Mouse (Mus musculus): ENCODE measurements around the gene Unc13d. TPM values are rescaled to one million over a fixed set of nuclear protein-coding genes. Genes with fewer than 3 reads are reported as not detected.
"Not testable (repeated sequence)": the region's sequence is repeated elsewhere in the genome, so short reads cannot be mapped to it uniquely, and the experiment has no call there.

The Unc13d gene
- polyA plus RNA-seq, 1 experiment from 2014 or later = 1.2 TPM

- H3K4me3 ChIP-seq (replicated peaks) = no peak overlapping the region
- 76% methylated on average over 14 of the region's 14 CpGs for WGBS
Observed at GRCm38 (mm10) chr11:116098711-116099460, 21.1 kb upstream of the Unc13d start.

GRCm38 (mm10) chr11:116096213-116097108 lies 18.7 kb upstream of the Unc13d start:
- 90% methylated on average over 5 of the region's 5 CpGs for WGBS
- H3K4me1 ChIP-seq (replicated peaks) = no peaks in the 10 kb centered on the region
- H3K9me3 ChIP-seq = no peaks in the 10 kb centered on the region

More at GRCm38 (mm10) chr11:116098711-116099460, 21.1 kb upstream of the Unc13d start:
- no peaks in the 10 kb centered on the region for H3K36me3 ChIP-seq
- peaks cover 12% of the 10 kb centered on the region for H3K4me1 ChIP-seq (replicated peaks)
- no peak overlapping the region for H3K4me2 ChIP-seq (replicated peaks)
- ATAC-seq = no peak
- H3K9me3 ChIP-seq = no peaks in the 10 kb centered on the region
- H3K9ac ChIP-seq (replicated peaks) = no peak overlapping the region
- H3K27ac ChIP-seq = no peak overlapping the region
- H3K27me3 ChIP-seq = no peaks in the 10 kb centered on the region

GRCm38 (mm10) chr11:116095573-116095972 lies 17.8 kb upstream of the Unc13d start:
- no peak overlapping the region for H3K27ac ChIP-seq
- H3K4me2 ChIP-seq (replicated peaks) = no peak overlapping the region
- no peaks in the 10 kb centered on the region for H3K9me3 ChIP-seq
- H3K4me3 ChIP-seq (replicated peaks) = no peak overlapping the region
- no peaks in the 10 kb centered on the region for H3K36me3 ChIP-seq
- no peaks in the 10 kb centered on the region for H3K27me3 ChIP-seq
- no peaks in the 10 kb centered on the region for H3K4me1 ChIP-seq (replicated peaks)
- no peak for ATAC-seq
- H3K9ac ChIP-seq (replicated peaks) = no peak overlapping the region
- WGBS = 88% methylated on average over 3 of the region's 3 CpGs

More at GRCm38 (mm10) chr11:116096213-116097108, 18.7 kb upstream of the Unc13d start:
- H3K4me3 ChIP-seq (replicated peaks) = no peak overlapping the region
- H3K9ac ChIP-seq (replicated peaks) = no peak overlapping the region
- ATAC-seq = no peak
- no peaks in the 10 kb centered on the region for H3K36me3 ChIP-seq
- no peak overlapping the region for H3K27ac ChIP-seq
- no peaks in the 10 kb centered on the region for H3K27me3 ChIP-seq
- H3K4me2 ChIP-seq (replicated peaks) = no peak overlapping the region

DNA sequence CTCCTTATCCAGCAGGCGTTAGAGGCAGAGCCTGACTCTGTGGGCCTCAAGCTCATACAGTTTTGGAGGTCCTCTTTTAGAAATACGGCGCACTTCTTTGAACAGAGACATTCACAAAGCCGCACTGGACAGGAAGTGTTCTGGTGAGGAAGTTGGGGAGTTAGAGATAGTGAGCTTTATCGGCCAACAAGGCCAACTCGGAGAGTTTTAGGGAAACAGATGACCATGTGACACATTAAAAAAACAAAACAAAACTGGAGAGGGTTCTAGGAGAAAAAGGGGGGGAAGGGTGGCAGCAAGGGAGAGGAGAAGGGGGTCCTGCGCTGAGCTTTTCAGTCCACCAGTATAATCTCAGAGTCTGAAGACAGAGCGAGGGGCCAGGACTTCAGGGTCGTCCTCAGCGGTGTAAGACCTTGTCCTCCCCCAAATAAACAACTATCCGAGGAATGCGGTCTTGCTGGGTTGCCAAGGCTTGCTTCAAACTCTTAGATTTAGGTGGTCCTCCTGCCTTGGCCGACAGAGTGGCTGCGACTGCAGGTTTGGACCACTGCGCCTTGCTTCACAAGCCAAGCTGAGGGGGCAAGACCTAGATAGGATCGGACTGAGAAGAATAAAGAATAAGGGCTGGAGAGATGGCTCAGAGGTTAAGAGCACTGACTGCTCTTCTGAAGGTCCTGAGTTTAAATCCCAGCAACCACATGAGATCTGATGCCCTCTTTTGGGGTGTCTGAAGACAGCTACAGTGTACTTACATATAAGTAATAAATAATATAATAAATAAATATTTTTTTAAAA lies 16.2 kb upstream of the Unc13d start:
- no peaks in the 10 kb centered on the region for H3K9me3 ChIP-seq
- H3K4me1 ChIP-seq (replicated peaks) = no peaks in the 10 kb centered on the region
- H3K9ac ChIP-seq (replicated peaks) = no peak overlapping the region
- H3K27ac ChIP-seq = no peak overlapping the region
- 73% methylated on average over 16 of the region's 16 CpGs for WGBS
- no peak overlapping the region for H3K4me2 ChIP-seq (replicated peaks)
- no peaks in the 10 kb centered on the region for H3K36me3 ChIP-seq
- H3K27me3 ChIP-seq = no peaks in the 10 kb centered on the region
- H3K4me3 ChIP-seq (replicated peaks) = no peak overlapping the region
- ATAC-seq = no peak

- H3K4me3 ChIP-seq (replicated peaks); H3K9me3 ChIP-seq; ATAC-seq; H3K9ac ChIP-seq (replicated peaks); H3K27ac ChIP-seq; H3K36me3 ChIP-seq; H3K4me1 ChIP-seq (replicated peaks); H3K27me3 ChIP-seq; H3K4me2 ChIP-seq (replicated peaks): not testable (repeated sequence)
- 92% methylated on average over 6 of the region's 6 CpGs for WGBS
Observed at GRCm38 (mm10) chr11:116092959-116093358, 15.2 kb upstream of the Unc13d start.

DNA sequence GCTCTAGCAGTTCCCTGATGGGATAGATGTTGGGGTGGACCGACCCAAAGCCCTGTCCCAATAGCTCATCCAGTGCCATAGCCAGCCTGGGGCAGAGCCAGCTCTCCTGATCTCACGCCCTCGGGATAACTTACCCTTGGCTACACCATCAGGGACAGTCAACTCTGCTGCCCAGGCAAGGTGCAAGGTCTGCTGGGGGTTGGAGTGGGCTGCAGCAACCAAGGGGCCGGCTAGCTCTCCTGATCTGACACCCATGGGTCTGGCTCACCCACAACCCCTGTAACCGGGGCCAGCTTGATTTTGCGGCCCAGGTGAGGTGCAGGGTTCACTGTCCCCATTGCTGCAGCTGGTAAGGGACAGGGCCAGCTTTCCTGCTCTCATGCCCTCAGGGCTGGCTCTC lies 13.8 kb upstream of the Unc13d start:
- ATAC-seq = no peak
- Histone ChIP-seq H3K36me3 (no peaks in the 10 kb centered on the region), H3K27ac (no peak overlapping the region), H3K27me3 (no peaks in the 10 kb centered on the region), H3K9me3 (no peaks in the 10 kb centered on the region), H3K4me3 (replicated peaks) (no peak overlapping the region), H3K9ac (replicated peaks) (no peak overlapping the region), H3K4me2 (replicated peaks) (no peak overlapping the region), H3K4me1 (replicated peaks) (peaks cover 5% of the 10 kb centered on the region)
- 90% methylated on average over 6 of the region's 6 CpGs for WGBS

DNA sequence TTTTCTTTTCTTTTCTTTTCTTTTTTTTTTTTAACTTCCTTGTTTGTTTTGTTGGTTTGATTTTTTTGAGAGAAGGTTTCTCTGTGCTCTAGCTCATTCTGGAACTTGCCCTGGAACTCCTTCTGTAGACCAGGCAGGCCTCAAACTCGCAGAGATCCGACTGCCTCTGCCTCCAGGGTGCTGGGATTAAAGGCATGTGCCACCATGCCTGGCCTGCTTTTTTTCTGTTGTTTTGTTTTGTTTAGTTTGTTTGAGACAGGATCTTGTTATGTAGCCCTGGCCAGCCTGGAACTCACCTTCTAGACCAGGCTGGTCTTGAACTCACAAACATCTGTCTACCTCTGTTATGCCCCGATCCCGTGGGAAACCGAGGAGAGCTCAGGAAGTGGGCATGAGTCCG lies 11.8 kb upstream of the Unc13d start:
- 89% methylated on average over 6 of the region's 6 CpGs for WGBS
- no peak overlapping the region for H3K27ac ChIP-seq
- no peaks in the 10 kb centered on the region for H3K9me3 ChIP-seq
- no peak overlapping the region for H3K4me3 ChIP-seq (replicated peaks)
- no peaks in the 10 kb centered on the region for H3K36me3 ChIP-seq
- no peaks in the 10 kb centered on the region for H3K27me3 ChIP-seq
- peaks cover 18% of the 10 kb centered on the region for H3K4me1 ChIP-seq (replicated peaks)
- H3K4me2 ChIP-seq (replicated peaks) = no peak overlapping the region
- H3K9ac ChIP-seq (replicated peaks) = no peak overlapping the region
- no peak for ATAC-seq

- WGBS = 88% methylated on average over 11 of the region's 11 CpGs
- no peak for ATAC-seq
- no peak overlapping the region for H3K27ac ChIP-seq
Observed at GRCm38 (mm10) chr11:116088741-116089394, 11.1 kb upstream of the Unc13d start.

DNA sequence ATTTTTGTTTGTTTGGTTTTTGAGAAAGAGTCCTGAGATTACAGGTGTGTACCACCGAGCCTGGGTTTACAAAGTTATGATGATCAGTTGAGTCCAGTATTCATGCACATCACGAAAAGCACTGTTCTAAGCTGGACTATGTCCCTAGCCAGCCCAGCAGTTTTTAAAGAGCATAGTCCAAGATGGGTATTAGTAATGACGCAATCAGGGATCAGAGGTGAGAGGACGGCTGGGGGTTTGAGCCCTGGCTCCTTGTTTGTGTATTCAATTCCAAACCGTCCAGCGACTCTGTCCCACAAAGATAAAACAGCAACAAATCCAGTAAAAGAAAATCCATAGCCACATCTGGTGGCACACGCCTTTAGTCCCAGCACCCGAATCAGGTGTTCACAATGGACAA lies 10.4 kb upstream of the Unc13d start:
- 91% methylated on average over 8 of the region's 8 CpGs for WGBS
- H3K4me3 ChIP-seq (replicated peaks) = no peak overlapping the region
- H3K4me1 ChIP-seq (replicated peaks) = peaks cover 18% of the 10 kb centered on the region
- no peaks in the 10 kb centered on the region for H3K27me3 ChIP-seq
- H3K27ac ChIP-seq = no peak overlapping the region
- no peaks in the 10 kb centered on the region for H3K9me3 ChIP-seq
- no peak for ATAC-seq
- H3K36me3 ChIP-seq = peaks cover 11% of the 10 kb centered on the region
- peak overlapping the region; percentile 56; the same call in 1 of the 2 replicates for H3K4me2 ChIP-seq (replicated peaks)
- no peak overlapping the region for H3K9ac ChIP-seq (replicated peaks)

More at GRCm38 (mm10) chr11:116088741-116089394, 11.1 kb upstream of the Unc13d start:
- H3K36me3 ChIP-seq = peaks cover 5% of the 10 kb centered on the region
- H3K4me2 ChIP-seq (replicated peaks) = no peak overlapping the region
- H3K27me3 ChIP-seq = no peaks in the 10 kb centered on the region
- no peak overlapping the region for H3K4me3 ChIP-seq (replicated peaks)
- peaks cover 18% of the 10 kb centered on the region for H3K4me1 ChIP-seq (replicated peaks)
- H3K9me3 ChIP-seq = no peaks in the 10 kb centered on the region
- no peak overlapping the region for H3K9ac ChIP-seq (replicated peaks)

- Histone ChIP-seq H3K9me3 (no peaks in the 10 kb centered on the region), H3K27me3 (no peaks in the 10 kb centered on the region), H3K4me2 (replicated peaks) (peak overlapping the region; percentile 56), H3K4me1 (replicated peaks) (peaks cover 18% of the 10 kb centered on the region), H3K9ac (replicated peaks) (peak overlapping the region; percentile 4; the same call in 1 of the 2 replicates), H3K4me3 (replicated peaks) (peak overlapping the region; percentile 49), H3K27ac (peak overlapping the region; percentile 57), H3K36me3 (peaks cover 17% of the 10 kb centered on the region)
- ATAC-seq = peak; percentile 79
- 4% methylated on average over 31 of the region's 31 CpGs for WGBS
Observed at GRCm38 (mm10) chr11:116087194-116088130, 9.7 kb upstream of the Unc13d start.

Data from midbrain, embryonic 13.5 days (tissue).